Mouse (Mus musculus) urinary bladder, postnatal 4 days (tissue): ENCODE results near the gene Ppl.

Source experiments
- DNase-seq, 2 experiments: peaks; one replicate each; pipeline ENCODE4 v3.0.0; 2021 to 2022; ENCODE audit warnings: low spot score in 2 of 2

Gene Ppl

GRCm38 (mm10) chr16:5130196-5130595 is 2.0 kb downstream of the Ppl start:
- DNase-seq = no peak

GRCm38 (mm10) chr16:5123476-5123875 is 8.7 kb downstream of the Ppl start:
- DNase-seq = no peak

- DNase-seq = no peak
These were observed 12.4 kb downstream of the Ppl start for GRCm38 (mm10) chr16:5119845-5120244.

GRCm38 (mm10) chr16:5119385-5119784 is 12.8 kb downstream of the Ppl start:
- DNase-seq = peak in 1 of 2 experiments; percentile 31

GRCm38 (mm10) chr16:5113582-5113981 is 18.6 kb downstream of the Ppl start:
- DNase-seq = no peak

- DNase-seq = no peak
These were observed 19.1 kb downstream of the Ppl start for GRCm38 (mm10) chr16:5113002-5113550.

- no peak for DNase-seq
These were observed 21.2 kb downstream of the Ppl start for GRCm38 (mm10) chr16:5111021-5111420.

GRCm38 (mm10) chr16:5109877-5110276 is 22.3 kb downstream of the Ppl start:
- DNase-seq = no peak

- DNase-seq = no peak
These were observed 31.2 kb downstream of the Ppl start for GRCm38 (mm10) chr16:5101000-5101399.

- DNase-seq = no peak
These were observed 35.7 kb downstream of the Ppl start for GRCm38 (mm10) chr16:5096504-5096903.

- no peak for DNase-seq
These were observed 38.9 kb downstream of the Ppl start for GRCm38 (mm10) chr16:5093285-5093684.

GRCm38 (mm10) chr16:5089021-5089420 is 43.2 kb downstream of the Ppl start:
- peak in 1 of 2 experiments; percentile 54 for DNase-seq

- DNase-seq = no peak
These were observed 46.0 kb downstream of the Ppl start for GRCm38 (mm10) chr16:5086179-5086578.

- no peak for DNase-seq
These were observed 47.0 kb downstream of the Ppl start for GRCm38 (mm10) chr16:5085196-5085595.

GRCm38 (mm10) chr16:5074341-5074740 is 57.9 kb downstream of the Ppl start:
- no peak for DNase-seq

- no peak for DNase-seq
These were observed 60.2 kb downstream of the Ppl start for GRCm38 (mm10) chr16:5071974-5072373.

- no peak for DNase-seq
These were observed 61.9 kb downstream of the Ppl start for GRCm38 (mm10) chr16:5070321-5070720.

GRCm38 (mm10) chr16:5063472-5063871 is 68.7 kb downstream of the Ppl start:
- DNase-seq = no peak

GRCm38 (mm10) chr16:5058114-5058513 is 74.1 kb downstream of the Ppl start:
- DNase-seq = no peak

GRCm38 (mm10) chr16:5050251-5051110 is 81.7 kb downstream of the Ppl start:
- peak; percentile 73 to 79 for DNase-seq

GRCm38 (mm10) chr16:5049774-5050234 is 82.4 kb downstream of the Ppl start, which contains the start of the genes Glyr1 and Ubn1:
Glyr1 (minus strand) TSS chr16:5049863.
Ubn1 (plus strand) TSS chr16:5050057.
- DNase-seq = peak; percentile 98 to 99

- no peak for DNase-seq
These were observed 82.9 kb downstream of the Ppl start for GRCm38 (mm10) chr16:5049182-5049773.

GRCm38 (mm10) chr16:5045322-5045721 is 86.9 kb downstream of the Ppl start:
- DNase-seq = no peak
